Mouse (Mus musculus) gastrocnemius, adult 8-10 months (tissue): ENCODE results near the gene Apoa4. TPM values are rescaled to one million over a fixed set of nuclear protein-coding genes. Genes with fewer than 3 reads are reported as not detected.

Experiments used
- DNase-seq, 2 experiments: peaks; one replicate each; pipeline ENCODE4 v3.0.0; 2022; ENCODE audit warnings: low spot score in 2 of 2
- total RNA-seq, 4 experiments: library from RNA; stranded (reverse); gene quantifications; 2 replicates each; pipeline ENCODE4 v1.2.4; 2022

Apoa4 gene
- not detected for total RNA-seq

GRCm38 (mm10) chr9:46240526-46241153 is at the start of gene Apoa4:
Apoa4 (plus strand) TSS chr9:46240696.
- no peak for DNase-seq

- no peak for DNase-seq
Observed at GRCm38 (mm10) chr9:46191234-46191633, 49.3 kb upstream of the Apoa4 start.

GRCm38 (mm10) chr9:46191644-46192043 is 48.9 kb upstream of the Apoa4 start:
- no peak for DNase-seq

GRCm38 (mm10) chr9:46192642-46193041 is 47.9 kb upstream of the Apoa4 start:
- DNase-seq, result no peak

- DNase-seq, result no peak
Observed at GRCm38 (mm10) chr9:46194809-46195208, 45.7 kb upstream of the Apoa4 start.

- peak; percentile 6 to 18 for DNase-seq
Observed at GRCm38 (mm10) chr9:46196699-46197169, 43.8 kb upstream of the Apoa4 start.

- DNase-seq, result no peak
Observed at GRCm38 (mm10) chr9:46198461-46198860, 42.0 kb upstream of the Apoa4 start.

GRCm38 (mm10) chr9:46198936-46199335 is 41.6 kb upstream of the Apoa4 start:
- DNase-seq, result no peak

- DNase-seq, result no peak
Observed at GRCm38 (mm10) chr9:46199609-46200008, 40.9 kb upstream of the Apoa4 start.

- DNase-seq, result no peak
Observed at GRCm38 (mm10) chr9:46206834-46207500, 33.5 kb upstream of the Apoa4 start.

- DNase-seq, result no peak
Observed at GRCm38 (mm10) chr9:46207501-46207869, 33.0 kb upstream of the Apoa4 start.

GRCm38 (mm10) chr9:46208401-46208974 is 32.0 kb upstream of the Apoa4 start:
- DNase-seq, result no peak

GRCm38 (mm10) chr9:46210473-46210872 is 30.0 kb upstream of the Apoa4 start:
- DNase-seq, result no peak

GRCm38 (mm10) chr9:46214276-46214675 is 26.2 kb upstream of the Apoa4 start:
- no peak for DNase-seq

GRCm38 (mm10) chr9:46214946-46215337 is 25.6 kb upstream of the Apoa4 start:
- no peak for DNase-seq

- no peak for DNase-seq
Observed at GRCm38 (mm10) chr9:46215338-46216322, 24.9 kb upstream of the Apoa4 start.

GRCm38 (mm10) chr9:46216744-46217470 is 23.6 kb upstream of the Apoa4 start:
- no peak for DNase-seq

GRCm38 (mm10) chr9:46218176-46218575 is 22.3 kb upstream of the Apoa4 start:
- DNase-seq, result no peak

- DNase-seq, result no peak
Observed at GRCm38 (mm10) chr9:46223090-46223489, 17.4 kb upstream of the Apoa4 start.

GRCm38 (mm10) chr9:46224101-46224500 is 16.4 kb upstream of the Apoa4 start:
- no peak for DNase-seq
